Mouse (Mus musculus) hindbrain, embryonic 12.5 days (tissue): ENCODE measurements around the gene Ffar2. TPM values are rescaled to one million over a fixed set of nuclear protein-coding genes. Genes with fewer than 3 reads are reported as not detected.
A peak's percentile ranks its signal among the peaks of the same experiment; 100 is the strongest.

Experiments
- ATAC-seq: fragments of 200-750 bp; cut with Nextera tagmentation; 2 replicates; pipeline ENCODE4 v1.8.0; 2017; ENCODE audit warnings: moderate TSS enrichment; ENCODE audit not compliant: low FRiP score
- H3K27ac ChIP-seq: fragments of 300-500 bp; sonication (generic); 2 replicates; pipeline ENCODE4 v1.5.1; 2016; ENCODE audit warnings: mild to moderate bottlenecking
- H3K27me3 ChIP-seq: fragments of 300-500 bp; sonication (generic); 2 replicates; pipeline ENCODE4 v1.6.1; 2016; ENCODE audit warnings: mild to moderate bottlenecking
- H3K36me3 ChIP-seq: fragments of 300-500 bp; sonication (generic); 2 replicates; pipeline ENCODE4 v1.6.1; 2016; ENCODE audit warnings: mild to moderate bottlenecking
- H3K4me1 ChIP-seq: fragments of 300-500 bp; sonication (generic); 2 replicates; pipeline ENCODE4 v1.6.1; 2016
- H3K4me2 ChIP-seq: fragments of 300-500 bp; sonication (generic); replicated peaks from 2 replicates; pipeline ENCODE4 v1.6.1; 2016; ENCODE audit warnings: mild to moderate bottlenecking
- H3K4me3 ChIP-seq: fragments of 300-500 bp; sonication (generic); 2 replicates; pipeline ENCODE4 v1.5.1; 2016; ENCODE audit warnings: mild to moderate bottlenecking
- H3K9ac ChIP-seq: fragments of 300-500 bp; sonication (generic); 2 replicates; pipeline ENCODE4 v1.6.1; 2016; ENCODE audit warnings: mild to moderate bottlenecking, moderate library complexity
- H3K9me3 ChIP-seq: fragments of 300-500 bp; sonication (generic); replicated peaks from 2 replicates; pipeline ENCODE4 v1.6.1; 2016; ENCODE audit warnings: mild to moderate bottlenecking
- WGBS: fragments of 180-500 bp; shearing (Covaris S2); methylation state at CpG from one replicate; pipeline ENCODE4 v1.1.7; 2016; 5-methylcytosine and 5-hydroxymethylcytosine counted together
- polyA plus RNA-seq: library from polyadenylated mRNA; unstranded; fragments of >200 nt; fragmentation: Nextera tagmentation; extraction: Ambion mirVana; gene quantifications from 2 replicates; pipeline ENCODE4 v1.2.1, GENCODE M21; 2016

The Ffar2 gene
- not detected in 2 replicates for polyA plus RNA-seq

DNA sequence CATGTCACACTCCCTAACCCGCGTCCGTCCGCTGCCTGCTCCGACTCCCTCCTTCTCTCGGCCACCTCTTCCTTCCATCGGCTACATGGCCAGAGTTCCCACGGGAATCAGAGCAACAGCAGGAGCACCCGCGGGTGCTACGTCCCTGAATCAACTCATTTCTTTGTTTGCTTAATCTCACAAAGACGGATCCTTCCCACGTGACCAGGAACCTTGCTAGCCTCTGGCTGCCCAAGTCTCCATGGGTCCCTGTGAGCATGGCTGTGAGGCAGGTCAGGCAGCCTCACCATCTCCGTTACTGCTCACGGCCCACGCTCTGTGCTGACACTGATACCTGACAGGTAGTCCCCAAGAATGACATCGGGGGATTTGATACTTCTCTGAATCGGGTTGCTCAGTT, at the start of gene Ffar2:
Ffar2 (minus strand) TSS at position 101 of the 400 bp plus-strand sequence.
- no peak for ATAC-seq
- WGBS, result 88% methylated on average over 18 of the region's 18 CpGs
- no peaks in the 10 kb centered on the region for H3K4me1 ChIP-seq
- H3K9ac ChIP-seq, result no peak within 1 kb of the TSS
- H3K4me3 ChIP-seq, result no peak within 1 kb of the TSS
- no peak within 1 kb of the TSS for H3K27ac ChIP-seq
- no peaks in the 10 kb centered on the region for H3K9me3 ChIP-seq
- no peaks in the 10 kb centered on the region for H3K36me3 ChIP-seq
- no peak within 1 kb of the TSS for H3K4me2 ChIP-seq
- no peaks in the 10 kb centered on the region for H3K27me3 ChIP-seq

DNA sequence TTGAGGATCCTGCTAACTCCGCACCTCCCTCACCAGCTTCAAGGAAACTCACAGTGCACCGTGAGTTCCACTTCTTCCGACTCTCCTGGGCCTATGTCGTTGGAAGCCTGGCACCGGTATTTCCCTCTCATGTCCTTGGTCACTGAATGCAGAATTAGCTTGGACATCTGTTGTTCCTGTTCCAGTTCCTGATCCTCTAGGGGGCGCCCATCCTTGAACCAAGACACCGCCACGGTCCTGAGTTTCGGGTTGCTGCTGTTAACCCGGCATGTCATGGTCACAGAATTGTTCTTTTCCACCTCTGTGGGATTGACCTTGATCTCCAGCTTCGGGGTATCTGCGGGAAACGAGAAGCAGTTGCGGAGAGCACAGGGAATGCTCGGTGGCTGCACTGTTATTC, 49.5 kb upstream of the Ffar2 start:
- 25% methylated on average over 15 of the region's 15 CpGs for WGBS
- no peak overlapping the region for H3K4me3 ChIP-seq
- 0 out of 2 replicates have a peak, but pooled peaks cover 8% of the 10 kb centered on the region for H3K27me3 ChIP-seq
- H3K36me3 ChIP-seq, result no peaks in the 10 kb centered on the region
- H3K27ac ChIP-seq, result no peak overlapping the region
- 0 out of 2 replicates have a peak, but pooled peaks have one; percentile 11 for ATAC-seq
- H3K4me2 ChIP-seq, result peak overlapping the region; percentile 29; the same call in 1 of the 2 replicates
- H3K9ac ChIP-seq, result no peak overlapping the region
- H3K9me3 ChIP-seq, result no peaks in the 10 kb centered on the region; the same call in 1 of the 2 replicates
- H3K4me1 ChIP-seq, result no peaks in the 10 kb centered on the region

DNA sequence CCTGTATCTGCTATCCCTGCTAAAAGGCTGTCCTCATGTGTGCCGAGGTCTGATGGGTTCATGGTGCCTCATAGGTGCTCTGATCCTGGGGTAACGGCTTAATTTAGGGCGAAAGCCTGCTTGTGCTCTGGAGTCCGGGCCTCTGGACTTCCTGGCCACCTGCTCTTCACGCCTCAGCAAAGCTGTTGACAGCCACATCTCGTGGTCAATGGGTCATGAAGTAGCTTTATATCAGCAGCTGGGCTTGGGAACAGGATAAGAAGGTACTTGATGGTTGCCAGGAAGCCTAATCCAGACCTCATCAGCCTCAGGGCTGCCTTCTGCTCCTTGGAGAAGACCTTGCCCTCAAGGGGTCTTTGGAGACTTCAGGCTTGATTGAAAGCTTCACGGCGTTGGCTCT, 39.8 kb upstream of the Ffar2 start:
- no peak overlapping the region for H3K27ac ChIP-seq
- no peak for ATAC-seq
- H3K36me3 ChIP-seq, result no peaks in the 10 kb centered on the region
- H3K4me1 ChIP-seq, result no peaks in the 10 kb centered on the region
- no peaks in the 10 kb centered on the region for H3K9me3 ChIP-seq
- H3K9ac ChIP-seq, result no peak overlapping the region
- 68% methylated on average over 8 of the region's 8 CpGs for WGBS
- H3K4me3 ChIP-seq, result no peak overlapping the region
- H3K4me2 ChIP-seq, result no peak overlapping the region
- H3K27me3 ChIP-seq, result no peaks in the 10 kb centered on the region

DNA sequence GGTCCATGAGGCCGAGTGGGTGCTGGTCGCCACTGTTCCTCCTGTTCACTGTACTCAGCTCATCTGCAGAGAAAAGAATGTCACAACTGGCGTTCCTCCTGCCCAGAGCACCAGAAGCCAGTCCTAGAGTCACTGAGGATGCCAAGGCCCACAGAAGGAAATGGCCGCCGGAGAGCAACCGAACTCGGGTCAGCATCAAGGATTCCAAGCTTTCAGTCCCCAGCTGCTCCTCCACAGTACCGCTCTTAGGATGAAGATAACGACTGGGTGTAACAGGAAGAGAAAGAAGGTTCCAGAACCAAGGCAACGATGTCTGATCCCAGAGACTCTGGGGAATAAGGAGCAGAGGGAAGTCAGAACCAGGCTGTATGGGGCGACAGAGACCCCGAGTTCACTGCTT, 37.9 kb upstream of the Ffar2 start, which contains the start of gene Ffar1:
Ffar1 (minus strand) TSS at position 101 of the 400 bp plus-strand sequence.
- no peak within 1 kb of the TSS for H3K4me3 ChIP-seq
- H3K36me3 ChIP-seq, result no peaks in the 10 kb centered on the region
- no peaks in the 10 kb centered on the region for H3K27me3 ChIP-seq
- no peaks in the 10 kb centered on the region for H3K9me3 ChIP-seq
- no peak within 1 kb of the TSS for H3K4me2 ChIP-seq
- ATAC-seq, result no peak
- H3K27ac ChIP-seq, result no peak within 1 kb of the TSS
- H3K4me1 ChIP-seq, result no peaks in the 10 kb centered on the region
- WGBS, result 86% methylated on average over 12 of the region's 12 CpGs
- H3K9ac ChIP-seq, result no peak within 1 kb of the TSS

DNA sequence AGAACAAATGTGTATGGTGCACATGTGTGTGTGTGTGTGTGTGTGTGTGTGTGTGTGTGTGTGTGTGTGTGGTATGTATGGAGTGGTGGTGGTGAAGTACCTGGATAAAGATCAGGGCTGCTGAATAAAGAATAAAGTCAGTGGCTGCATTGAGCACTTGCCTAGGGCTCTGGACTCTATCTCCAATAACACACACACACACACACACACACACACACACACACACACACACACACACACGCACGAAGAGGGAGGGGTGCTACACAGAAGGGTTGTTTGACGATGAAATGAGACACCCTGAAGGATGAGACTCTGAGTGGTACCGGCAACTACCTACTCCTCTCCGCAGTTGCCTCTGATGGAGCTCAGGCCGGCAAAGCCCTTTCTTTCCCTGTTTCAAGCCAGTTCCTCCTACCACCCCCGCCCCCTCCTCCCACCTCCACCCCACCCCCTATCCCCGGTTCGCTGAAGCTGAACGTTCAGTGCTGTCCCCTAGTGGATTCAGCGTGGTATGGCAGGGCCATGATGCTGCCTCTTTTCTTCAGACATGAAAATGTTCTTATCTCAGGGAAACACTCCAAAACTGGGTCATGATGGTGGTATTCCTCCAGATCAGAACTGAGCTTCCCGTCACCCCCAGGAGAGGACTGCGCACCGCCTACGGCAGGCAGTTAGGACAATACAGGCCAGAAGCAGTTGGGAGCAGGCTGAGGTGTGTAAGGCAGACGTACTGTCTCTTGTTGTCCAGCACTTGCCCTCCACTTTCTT, 36.2 kb upstream of the Ffar2 start:
- Histone ChIP-seq H3K9me3 (no peaks in the 10 kb centered on the region), H3K27me3 (no peaks in the 10 kb centered on the region), H3K4me2 (peak overlapping the region; percentile 46), H3K4me3 (peak overlapping the region; percentile 23), H3K9ac (peak overlapping the region; percentile 45), H3K36me3 (no peaks in the 10 kb centered on the region), H3K27ac (no peak overlapping the region), H3K4me1 (no peaks in the 10 kb centered on the region)
- peak; percentile 79 for ATAC-seq
- WGBS, result 12% methylated on average over 14 of the region's 16 CpGs

DNA sequence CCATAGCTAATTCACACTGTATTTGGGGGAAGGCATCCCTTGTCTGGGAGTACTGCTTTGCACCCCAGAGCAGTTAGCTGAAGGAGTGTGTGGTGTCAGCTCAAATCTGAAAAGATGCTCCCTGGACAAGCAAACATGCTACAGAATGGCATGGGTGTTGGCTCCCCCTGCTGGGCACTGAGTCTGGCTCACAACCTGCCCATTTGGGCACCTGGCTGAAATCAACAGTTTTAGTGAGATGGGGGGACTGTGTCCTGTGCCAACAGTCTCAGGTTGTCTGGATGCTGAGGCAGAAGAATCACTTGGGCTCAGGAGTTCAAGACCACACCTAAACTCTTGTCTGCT, 35.7 kb upstream of the Ffar2 start:
- peak; percentile 52 for ATAC-seq
- no peak overlapping the region for H3K27ac ChIP-seq
- no peaks in the 10 kb centered on the region for H3K27me3 ChIP-seq
- no peaks in the 10 kb centered on the region for H3K4me1 ChIP-seq
- H3K9me3 ChIP-seq, result no peaks in the 10 kb centered on the region
- H3K4me2 ChIP-seq, result peak overlapping the region; percentile 46
- no peaks in the 10 kb centered on the region for H3K36me3 ChIP-seq
- H3K4me3 ChIP-seq, result no peak overlapping the region
- no peak overlapping the region for H3K9ac ChIP-seq

DNA sequence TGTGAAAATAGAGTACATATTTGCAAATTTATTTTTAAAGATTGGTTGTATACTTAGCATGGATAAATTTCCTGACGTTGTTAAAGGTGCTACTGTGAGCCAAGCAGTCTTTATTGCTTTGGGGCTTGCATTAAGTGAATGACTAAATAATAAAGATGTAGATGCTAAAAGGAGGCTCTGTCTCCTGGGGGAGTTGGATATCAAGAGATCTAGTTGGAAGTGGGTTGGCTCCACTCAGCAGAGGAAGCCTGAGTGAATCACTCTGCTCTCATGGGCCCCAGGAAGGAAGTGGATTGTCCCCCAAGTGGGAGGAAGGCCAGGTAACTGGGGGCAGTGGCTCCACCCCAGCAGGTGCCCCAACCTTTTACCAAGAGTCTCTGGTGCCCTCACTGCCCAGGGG, 34.2 kb upstream of the Ffar2 start:
- 74% methylated on average over 1 of the region's 1 CpGs for WGBS
- no peak for ATAC-seq
- no peaks in the 10 kb centered on the region for H3K27me3 ChIP-seq
- H3K4me1 ChIP-seq, result no peaks in the 10 kb centered on the region
- H3K9ac ChIP-seq, result no peak overlapping the region
- no peak overlapping the region for H3K4me3 ChIP-seq
- H3K27ac ChIP-seq, result no peak overlapping the region
- no peaks in the 10 kb centered on the region for H3K9me3 ChIP-seq
- no peaks in the 10 kb centered on the region for H3K36me3 ChIP-seq
- H3K4me2 ChIP-seq, result no peak overlapping the region

DNA sequence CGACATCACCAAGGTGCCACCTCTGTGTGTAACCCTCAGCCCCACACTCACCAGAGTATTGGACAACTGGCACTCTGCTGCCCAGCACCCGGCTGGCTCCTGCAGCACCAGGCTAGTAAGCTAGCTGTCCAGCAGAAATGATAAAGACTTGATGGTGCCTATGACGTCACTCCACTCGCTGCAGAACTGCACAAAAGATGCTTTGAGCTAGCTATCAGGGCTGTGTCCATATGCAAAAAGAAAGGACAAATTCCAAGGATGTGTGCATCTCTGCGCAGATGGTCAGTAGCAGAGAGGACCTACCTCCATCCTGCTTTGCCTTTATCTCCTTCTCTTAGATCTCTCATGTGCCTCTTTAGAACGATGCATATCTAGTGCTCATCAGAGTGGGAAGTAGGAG, 32.5 kb upstream of the Ffar2 start, which contains the start of gene Ffar3:
Ffar3 (minus strand) TSS at position 101 of the 400 bp plus-strand sequence.
- ATAC-seq, result no peak
- no peaks in the 10 kb centered on the region for H3K4me1 ChIP-seq
- no peak within 1 kb of the TSS for H3K27ac ChIP-seq
- H3K9me3 ChIP-seq, result no peaks in the 10 kb centered on the region
- H3K27me3 ChIP-seq, result no peaks in the 10 kb centered on the region
- H3K4me2 ChIP-seq, result no peak within 1 kb of the TSS
- H3K4me3 ChIP-seq, result no peak within 1 kb of the TSS
- no peak within 1 kb of the TSS for H3K9ac ChIP-seq
- 83% methylated on average over 6 of the region's 6 CpGs for WGBS
- H3K36me3 ChIP-seq, result no peaks in the 10 kb centered on the region

DNA sequence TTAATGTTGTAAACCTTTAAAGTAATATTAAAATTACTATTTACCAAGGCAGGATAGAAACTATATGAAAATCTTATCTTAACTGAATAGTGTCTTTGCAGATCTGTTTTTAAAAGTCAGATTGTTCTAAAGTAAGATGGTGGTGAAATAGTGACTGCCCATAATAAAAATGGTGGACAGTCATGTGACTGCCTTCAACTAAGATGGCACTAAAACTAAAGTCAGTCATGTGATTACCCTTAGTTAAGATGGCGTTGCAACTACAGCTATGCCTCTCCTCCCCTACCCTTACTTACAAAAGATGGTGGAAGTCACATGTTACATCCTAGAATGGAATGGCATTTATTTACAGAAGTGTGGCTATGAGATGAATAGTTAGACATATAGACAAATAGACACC, 27.8 kb upstream of the Ffar2 start:
- H3K4me1 ChIP-seq, result 0 out of 2 replicates have a peak, but pooled peaks cover 3% of the 10 kb centered on the region
- H3K9me3 ChIP-seq, result no peaks in the 10 kb centered on the region
- no peaks in the 10 kb centered on the region for H3K27me3 ChIP-seq
- 81% methylated on average over 1 of the region's 1 CpGs for WGBS
- H3K9ac ChIP-seq, result no peak overlapping the region
- H3K4me2 ChIP-seq, result no peak overlapping the region
- H3K27ac ChIP-seq, result no peak overlapping the region
- no peak overlapping the region for H3K4me3 ChIP-seq
- ATAC-seq, result no peak
- H3K36me3 ChIP-seq, result no peaks in the 10 kb centered on the region

DNA sequence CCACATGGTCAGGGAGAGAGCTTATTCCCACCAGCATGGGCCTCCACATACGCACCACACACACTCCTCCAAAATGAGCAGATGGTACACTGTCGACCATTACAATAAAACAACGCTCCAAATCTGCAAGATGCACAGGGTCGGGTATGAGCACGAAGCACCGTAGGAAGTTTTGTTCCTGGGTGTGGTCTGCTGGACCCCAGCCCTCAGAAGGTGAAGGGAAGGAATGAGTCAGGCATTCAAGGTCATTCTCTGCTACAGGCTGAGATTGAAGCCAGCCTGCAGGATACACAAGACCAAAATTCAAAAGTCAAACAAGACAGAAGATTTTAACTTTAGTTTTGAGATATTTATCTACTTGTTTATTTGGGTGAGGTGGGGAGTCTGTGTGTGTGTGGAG, 24.4 kb upstream of the Ffar2 start:
- no peaks in the 10 kb centered on the region for H3K9me3 ChIP-seq

DNA sequence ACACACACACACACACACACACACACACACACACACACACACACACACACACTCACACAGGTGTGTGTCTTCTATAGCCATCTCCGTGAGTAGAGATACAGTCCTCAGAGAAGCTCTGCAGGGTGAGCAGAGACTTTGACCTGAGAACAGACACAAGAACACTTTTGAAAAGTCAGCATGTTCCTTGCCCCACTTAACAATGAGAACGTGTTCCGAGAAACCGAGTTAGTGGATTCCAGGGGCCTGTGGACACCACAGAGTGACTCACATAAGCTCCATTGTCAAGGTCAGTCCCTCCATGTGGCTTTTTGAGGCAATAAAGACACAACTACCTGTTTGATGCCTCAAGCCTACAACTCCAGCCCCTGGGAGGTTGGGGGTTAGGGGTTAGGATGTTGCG, 23.8 kb upstream of the Ffar2 start:
- Histone ChIP-seq H3K4me3 (no peak overlapping the region), H3K4me1 (peaks cover 10% of the 10 kb centered on the region; the same call in 1 of the 2 replicates), H3K9me3 (no peaks in the 10 kb centered on the region), H3K27me3 (no peaks in the 10 kb centered on the region), H3K36me3 (no peaks in the 10 kb centered on the region), H3K4me2 (no peak overlapping the region), H3K27ac (no peak overlapping the region), H3K9ac (no peak overlapping the region)
- WGBS, result 88% methylated on average over 5 of the region's 5 CpGs
- ATAC-seq, result no peak

More for the DNA sequence above, 24.4 kb upstream of the Ffar2 start:
- no peak for ATAC-seq
- Histone ChIP-seq H3K4me1 (peaks cover 7% of the 10 kb centered on the region; the same call in 1 of the 2 replicates), H3K4me3 (no peak overlapping the region), H3K27me3 (no peaks in the 10 kb centered on the region), H3K27ac (no peak overlapping the region), H3K36me3 (no peaks in the 10 kb centered on the region), H3K4me2 (no peak overlapping the region), H3K9ac (no peak overlapping the region)
- 83% methylated on average over 6 of the region's 6 CpGs for WGBS

DNA sequence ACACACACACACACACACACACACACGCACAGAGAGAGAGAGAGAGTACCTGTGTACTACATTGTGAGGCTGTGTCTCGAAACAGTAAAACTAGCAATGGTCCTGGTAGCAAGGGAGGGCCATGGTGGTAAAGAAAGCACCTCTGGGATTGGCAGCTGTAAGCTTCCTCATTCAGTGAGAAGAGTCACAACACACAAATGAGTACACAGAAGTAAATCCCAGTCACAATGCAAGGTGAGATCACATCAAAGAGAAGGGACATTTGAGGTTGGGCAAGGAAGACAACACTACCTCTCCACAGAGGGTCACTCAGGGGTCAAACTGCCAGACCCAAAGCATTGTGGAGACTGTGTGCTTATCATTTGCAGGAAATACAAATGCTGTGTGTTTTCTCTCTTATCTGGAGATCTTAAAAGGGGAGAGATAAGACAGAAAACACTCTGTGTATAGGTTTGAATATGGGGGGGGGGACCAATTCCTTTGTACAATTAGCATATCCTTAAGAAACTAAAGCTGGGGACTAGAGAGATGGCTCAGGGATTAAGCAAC, 23.0 kb upstream of the Ffar2 start:
- H3K9me3 ChIP-seq, result no peaks in the 10 kb centered on the region
- no peaks in the 10 kb centered on the region for H3K36me3 ChIP-seq
- no peak overlapping the region for H3K9ac ChIP-seq
- H3K27ac ChIP-seq, result no peak overlapping the region
- peaks cover 10% of the 10 kb centered on the region; the same call in 1 of the 2 replicates for H3K4me1 ChIP-seq
- ATAC-seq, result no peak
- no peaks in the 10 kb centered on the region for H3K27me3 ChIP-seq
- 84% methylated on average over 2 of the region's 2 CpGs for WGBS
- H3K4me3 ChIP-seq, result no peak overlapping the region
- H3K4me2 ChIP-seq, result no peak overlapping the region
